Mouse (Mus musculus) bone marrow macrophage, adult 2 months (primary cell): ENCODE measurements at regions not wholly inside any gene's neighbourhood (a gene's known extent, or its start where the extent isn't known, plus 50 kb on each side); places are given as distances from the start of the nearest gene placed in this dataset.

Experiments
- CTCF ChIP-seq: IDR thresholded peaks from 2 replicates; pipeline ENCODE4 v1.5.1; 2012; ENCODE audit warnings: low read depth, mild to moderate bottlenecking, low read length, moderate library complexity
- POLR2A ChIP-seq: IDR thresholded peaks from 2 replicates; pipeline ENCODE4 v1.6.1; 2012; ENCODE audit warnings: mild to moderate bottlenecking, low read depth, low read length, borderline replicate concordance

GRCm38 (mm10) chr1:154143691-154144090, 57.3 kb upstream of the Zfp648 start:
- no peak for TF ChIP-seq CTCF
- TF ChIP-seq POLR2A: no peak
